Mouse (Mus musculus): ENCODE measurements around the gene Glmn.

DNA sequence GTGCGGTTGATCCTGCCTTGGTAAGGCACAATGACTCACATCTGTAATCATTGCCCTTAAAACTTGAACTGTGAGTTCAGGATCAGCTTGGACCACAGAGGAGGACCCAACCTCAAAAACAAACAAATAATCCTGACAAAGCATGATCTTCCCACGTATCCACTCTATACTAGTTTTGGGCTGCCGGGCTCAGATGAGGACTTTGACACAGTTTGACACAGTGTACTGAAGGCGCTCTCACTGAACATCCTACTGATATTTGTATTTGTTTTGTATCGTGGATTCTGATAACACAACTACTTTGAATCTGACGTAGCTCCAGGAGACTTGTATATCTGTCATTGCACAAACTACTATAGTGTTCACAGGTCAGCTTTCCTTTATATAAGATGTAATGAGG lies 76.3 kb downstream of the Glmn start:
- TF ChIP-seq ZKSCAN1 (IDR thresholded peaks at IDR 0.05; ENCODE audit: borderline replicate concordance, low read depth, low read length) (no peak), USF2 (conservative IDR thresholded peaks at IDR 0.05; ENCODE audit: low read depth, low read length) (no peak), EP300 (IDR thresholded peaks at IDR 0.05; ENCODE audit: low read length) (no peak), KAT2A (IDR thresholded peaks at IDR 0.05; ENCODE audit: insufficient replicate concordance, low read length) (no peak), CTCF (conservative IDR thresholded peaks at IDR 0.05 in 1 of 2, IDR thresholded peaks at IDR 0.05 in 1 of 2; ENCODE audit: low read depth in 2 of 2, low read length in 2 of 2) (no peak), NRF1 (IDR thresholded peaks at IDR 0.05; ENCODE audit: low read depth, low read length) (no peak), SIN3A (IDR thresholded peaks at IDR 0.05; ENCODE audit: low read length) (no peak), E2F4 (IDR thresholded peaks at IDR 0.05; ENCODE audit: insufficient replicate concordance, low read depth, low read length) (no peak)

Measured in CH12.LX (cell line).